8 mouse cellular contexts compared by ENCODE assay signal in the genomic region with DNA sequence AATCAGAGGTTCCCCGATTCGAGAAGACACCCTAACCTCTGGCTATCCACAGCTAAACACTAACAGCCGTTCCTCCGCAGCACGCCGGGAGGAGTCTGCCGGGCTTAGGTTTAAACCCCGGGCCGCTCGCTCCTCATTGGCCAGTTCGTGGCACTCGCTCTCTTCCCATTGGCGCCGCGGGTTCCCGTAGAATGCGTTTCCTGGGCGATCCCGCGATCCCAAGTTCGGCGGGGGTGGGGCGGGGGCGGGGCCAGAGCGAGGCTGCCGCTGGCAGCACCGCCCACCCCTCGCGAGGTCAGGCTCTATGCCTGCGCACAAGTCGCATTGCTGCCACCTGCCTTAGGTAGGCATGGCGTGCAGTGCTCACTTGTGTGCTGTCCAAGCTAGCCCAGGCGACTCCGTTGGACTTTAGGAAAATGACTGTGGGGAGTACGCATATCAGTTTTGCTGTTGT. TPM values are rescaled to one million over a fixed set of nuclear protein-coding genes. Genes with fewer than 3 reads are reported as not detected.
DNase-seq lines count a peak whose midpoint lies in the region; ATAC-seq lines count a peak whose summit lies in the region.

A gene (minus strand): TSS at position 157 of the 454 bp plus-strand sequence.

- peak; percentile 99 for DNase-seq in ZHBTc4 (ENCODE audit: low read depth, low spot score)
- peak; percentile 81 to 87 for DNase-seq in gastrocnemius, adult 8-10 months (ENCODE audit: low spot score in 2 of 2)
- DNase-seq in induced T-regulatory cell, adult 2 months (ENCODE audit: low read depth), result peak; percentile 96
- DNase-seq in left cerebral cortex, adult 9 months (ENCODE audit: low spot score in 2 of 2), result peak; percentile 55 to 84
- DNase-seq in right cerebral cortex, postnatal 14 days, result peak; percentile 93
- peak; percentile 79 to 92 for DNase-seq in urinary bladder, postnatal 36 days (ENCODE audit: low spot score in 2 of 2)

- peak; percentile 97 for ATAC-seq in common myeloid progenitor, adult 5-6 weeks (replicated peaks; ENCODE audit: low read depth, poor library complexity, severe bottlenecking)
- ATAC-seq in megakaryocyte progenitor cell, adult 5-6 weeks (replicated peaks; ENCODE audit: poor library complexity), result peak; percentile 95

RNA-seq across cellular contexts. Expression of the gene that starts here (rescaled TPM):
- total RNA-seq in common myeloid progenitor, adult 5-6 weeks (2017), result 152 and 167 TPM in 2 replicates
- under 1 TPM in 1 of 4 experiments, not detected in 3; 0.25 TPM for total RNA-seq in gastrocnemius, adult 8-10 months (2022)
- total RNA-seq in megakaryocyte progenitor cell, adult 5-6 weeks (2015), result 152 and 153 TPM in 2 replicates
- total RNA-seq in megakaryocyte progenitor cell, adult 5-6 weeks (2017), result 181 and 194 TPM in 2 replicates

Comparison
In these comparisons a context has a peak if more than half of its experiments do, and no peak if none do; other contexts are left out.
1. Peak in every context shown above with its lines: DNase-seq and ATAC-seq.
2. RNA of the gene that starts here (total RNA-seq): 152 to 194 TPM in megakaryocyte progenitor cell, adult 5-6 weeks and 152 to 167 TPM in common myeloid progenitor, adult 5-6 weeks; 0.25 TPM in gastrocnemius, adult 8-10 months; every median in the first group is over 100 times any median in the second.
3. Peak in DNase-seq in gastrocnemius, adult 8-10 months; RNA of the gene not detected or under 1 TPM.